Mouse (Mus musculus): ENCODE data around the gene Sfxn3. TPM values are rescaled to one million over a fixed set of nuclear protein-coding genes. Genes with fewer than 3 reads are reported as not detected.

Sfxn3 gene
- polyA plus RNA-seq, 1 experiment from 2014 or later = 29.0 TPM

DNA sequence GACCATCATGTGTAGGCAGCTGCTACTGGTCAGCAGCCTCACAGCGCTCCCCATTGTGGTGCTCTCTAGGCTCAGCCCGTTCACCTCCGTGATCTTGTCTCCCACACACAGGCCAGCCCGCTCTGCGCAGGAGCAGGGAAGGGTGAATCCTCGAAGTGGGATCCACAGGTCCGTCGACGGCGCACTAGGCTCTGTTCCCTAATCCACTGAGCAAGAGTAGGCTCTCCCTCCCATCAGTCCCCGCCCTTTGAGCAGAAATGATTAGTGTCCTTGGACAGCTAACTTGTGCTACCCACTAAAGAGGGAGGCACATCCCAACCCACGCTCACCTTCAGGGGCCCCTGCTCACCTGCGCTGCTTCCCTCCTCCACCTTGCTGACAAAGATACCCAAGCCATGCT is 7.1 kb upstream of the Sfxn3 start:
- H3K4me3 ChIP-seq (replicated peaks; ENCODE audit: low read depth, low read length) = no peak overlapping the region
- H3K36me3 ChIP-seq (ENCODE audit: insufficient read depth, low read length) = no peaks in the 10 kb centered on the region
- ATAC-seq (replicated peaks; ENCODE audit: low FRiP score, low read depth) = no peak
- 42% methylated on average over 13 of the region's 13 CpGs for WGBS
- no peak for DNase-seq (ENCODE audit: low spot score)
- TF ChIP-seq CTCF (IDR thresholded peaks at IDR 0.05; ENCODE audit: low read depth) = no peak
- H3K9me3 ChIP-seq (replicated peaks; ENCODE audit: low read length) = no peaks in the 10 kb centered on the region
- no peak overlapping the region for H3K27ac ChIP-seq
- H3K4me2 ChIP-seq (ENCODE audit: low read length) = no peak overlapping the region
- H3K27me3 ChIP-seq (ENCODE audit: insufficient read depth, low read length) = 0 out of 2 replicates have a peak, but pooled peaks cover 4% of the 10 kb centered on the region
- H3K4me1 ChIP-seq (replicated peaks; ENCODE audit: insufficient read depth, low read length) = no peaks in the 10 kb centered on the region
- no peak overlapping the region for H3K9ac ChIP-seq (ENCODE audit: low read depth, low read length)

DNA sequence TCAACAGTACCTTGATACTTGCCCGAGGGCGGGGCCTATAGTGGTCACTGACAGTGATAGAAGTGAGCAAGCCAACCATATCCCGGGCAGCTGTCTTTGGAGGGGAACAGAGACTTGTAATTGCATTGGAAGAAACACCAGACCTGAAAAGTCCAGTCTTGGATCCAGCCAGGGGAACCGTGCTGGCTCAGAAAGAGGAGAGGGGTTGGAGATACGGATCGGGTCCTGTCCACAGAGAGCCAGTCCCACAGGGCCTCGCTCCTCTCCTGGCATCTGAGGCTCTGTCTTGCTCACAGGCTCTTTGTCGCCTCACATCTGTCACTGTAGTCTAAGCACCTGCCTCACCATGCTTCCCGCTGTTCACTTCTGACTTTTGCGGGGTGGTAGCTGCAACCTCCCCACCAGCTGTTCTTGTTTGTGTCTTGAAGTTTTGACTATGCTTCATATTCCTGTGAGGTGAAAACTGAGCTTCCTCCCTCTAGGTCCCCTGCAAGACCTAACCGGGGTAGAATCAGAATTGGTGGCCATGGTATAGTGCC is 2.8 kb upstream of the Sfxn3 start:
- H3K27ac ChIP-seq = no peak overlapping the region
- no peak overlapping the region for H3K4me3 ChIP-seq (replicated peaks; ENCODE audit: low read depth, low read length)
- H3K9me3 ChIP-seq (replicated peaks; ENCODE audit: low read length) = no peaks in the 10 kb centered on the region
- H3K36me3 ChIP-seq (ENCODE audit: insufficient read depth, low read length) = 0 out of 2 replicates have a peak, but pooled peaks cover 2% of the 10 kb centered on the region
- ATAC-seq (replicated peaks; ENCODE audit: low FRiP score, low read depth) (no peak), DNase-seq (ENCODE audit: low spot score) (no peak)
- H3K4me2 ChIP-seq (ENCODE audit: low read length) = no peak overlapping the region
- 0 out of 2 replicates have a peak, but pooled peaks cover 4% of the 10 kb centered on the region for H3K27me3 ChIP-seq (ENCODE audit: insufficient read depth, low read length)
- 44% methylated on average over 11 of the region's 11 CpGs for WGBS
- TF ChIP-seq CTCF (IDR thresholded peaks at IDR 0.05; ENCODE audit: low read depth) = no peak
- H3K4me1 ChIP-seq (replicated peaks; ENCODE audit: insufficient read depth, low read length) = peaks cover 14% of the 10 kb centered on the region
- H3K9ac ChIP-seq (ENCODE audit: low read depth, low read length) = no peak overlapping the region

DNA sequence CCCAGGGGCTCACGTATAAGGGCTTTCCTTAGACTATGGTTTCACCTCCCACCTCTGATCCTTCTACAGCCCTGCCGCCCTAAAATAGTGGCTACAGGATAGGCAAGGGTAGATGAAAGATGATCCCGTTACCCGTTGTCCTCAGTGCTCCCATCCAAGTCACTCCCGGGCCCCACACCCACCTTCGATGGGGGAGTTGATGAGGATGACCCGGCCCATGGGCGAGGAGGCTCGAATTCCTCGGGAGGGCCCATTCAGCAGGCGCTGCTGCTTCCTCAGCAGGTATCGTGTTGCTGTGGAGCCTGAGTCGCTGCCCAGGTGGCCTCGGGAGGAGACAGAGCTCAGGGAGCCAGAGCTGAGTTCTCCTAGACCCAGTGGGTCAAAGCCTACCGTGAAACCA is 2.1 kb upstream of the Sfxn3 start:
- Histone ChIP-seq H3K27ac (no peak overlapping the region), H3K36me3 (ENCODE audit: insufficient read depth, low read length) (0 out of 2 replicates have a peak, but pooled peaks cover 6% of the 10 kb centered on the region), H3K27me3 (ENCODE audit: insufficient read depth, low read length) (0 out of 2 replicates have a peak, but pooled peaks cover 4% of the 10 kb centered on the region), H3K4me1 (replicated peaks; ENCODE audit: insufficient read depth, low read length) (peaks cover 14% of the 10 kb centered on the region), H3K4me3 (replicated peaks; ENCODE audit: low read depth, low read length) (no peak overlapping the region), H3K4me2 (ENCODE audit: low read length) (no peak overlapping the region), H3K9ac (ENCODE audit: low read depth, low read length) (no peak overlapping the region), H3K9me3 (replicated peaks; ENCODE audit: low read length) (no peaks in the 10 kb centered on the region)
- peak; percentile 68 for DNase-seq (ENCODE audit: low spot score)
- no peak for ATAC-seq (replicated peaks; ENCODE audit: low FRiP score, low read depth)
- no peak for TF ChIP-seq CTCF (IDR thresholded peaks at IDR 0.05; ENCODE audit: low read depth)
- 23% methylated on average over 15 of the region's 15 CpGs for WGBS

DNA sequence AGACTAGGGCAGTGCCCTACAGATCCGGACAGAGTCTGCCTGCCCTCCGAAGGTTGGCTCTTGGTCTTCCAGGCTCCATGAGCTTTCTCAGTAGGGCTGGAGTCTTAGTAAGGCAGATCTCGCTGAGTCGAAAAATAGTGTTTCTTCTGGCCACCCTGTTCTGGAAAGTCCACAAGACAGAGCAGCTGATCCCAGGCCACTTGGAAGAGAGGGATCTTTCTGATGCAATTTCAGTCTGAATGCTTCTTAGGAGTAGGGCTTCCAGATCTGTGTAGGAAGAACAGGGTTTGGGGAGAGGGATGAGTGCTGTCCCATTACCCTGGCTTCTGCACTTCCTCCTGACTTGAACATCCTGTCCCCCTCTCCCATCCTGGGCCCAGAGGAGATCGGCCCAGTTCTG is 1.7 kb upstream of the Sfxn3 start, which contains the start of gene Pdzd7:
Gene Pdzd7 (minus strand): TSS at position 67 of the 400 bp plus-strand sequence.
- no peak for TF ChIP-seq CTCF (IDR thresholded peaks at IDR 0.05; ENCODE audit: low read depth)
- Histone ChIP-seq H3K27me3 (ENCODE audit: insufficient read depth, low read length) (0 out of 2 replicates have a peak, but pooled peaks cover 4% of the 10 kb centered on the region), H3K4me1 (replicated peaks; ENCODE audit: insufficient read depth, low read length) (peaks cover 14% of the 10 kb centered on the region), H3K9me3 (replicated peaks; ENCODE audit: low read length) (no peaks in the 10 kb centered on the region), H3K27ac (no peak within 1 kb of the TSS), H3K9ac (ENCODE audit: low read depth, low read length) (no peak within 1 kb of the TSS), H3K36me3 (ENCODE audit: insufficient read depth, low read length) (0 out of 2 replicates have a peak, but pooled peaks cover 6% of the 10 kb centered on the region), H3K4me3 (replicated peaks; ENCODE audit: low read depth, low read length) (peak within 1 kb of the TSS; percentile 52), H3K4me2 (ENCODE audit: low read length) (peak within 1 kb of the TSS; percentile 91)
- WGBS = 65% methylated on average over 5 of the region's 5 CpGs
- DNase-seq (ENCODE audit: low spot score) (no peak), ATAC-seq (replicated peaks; ENCODE audit: low FRiP score, low read depth) (no peak)

DNA sequence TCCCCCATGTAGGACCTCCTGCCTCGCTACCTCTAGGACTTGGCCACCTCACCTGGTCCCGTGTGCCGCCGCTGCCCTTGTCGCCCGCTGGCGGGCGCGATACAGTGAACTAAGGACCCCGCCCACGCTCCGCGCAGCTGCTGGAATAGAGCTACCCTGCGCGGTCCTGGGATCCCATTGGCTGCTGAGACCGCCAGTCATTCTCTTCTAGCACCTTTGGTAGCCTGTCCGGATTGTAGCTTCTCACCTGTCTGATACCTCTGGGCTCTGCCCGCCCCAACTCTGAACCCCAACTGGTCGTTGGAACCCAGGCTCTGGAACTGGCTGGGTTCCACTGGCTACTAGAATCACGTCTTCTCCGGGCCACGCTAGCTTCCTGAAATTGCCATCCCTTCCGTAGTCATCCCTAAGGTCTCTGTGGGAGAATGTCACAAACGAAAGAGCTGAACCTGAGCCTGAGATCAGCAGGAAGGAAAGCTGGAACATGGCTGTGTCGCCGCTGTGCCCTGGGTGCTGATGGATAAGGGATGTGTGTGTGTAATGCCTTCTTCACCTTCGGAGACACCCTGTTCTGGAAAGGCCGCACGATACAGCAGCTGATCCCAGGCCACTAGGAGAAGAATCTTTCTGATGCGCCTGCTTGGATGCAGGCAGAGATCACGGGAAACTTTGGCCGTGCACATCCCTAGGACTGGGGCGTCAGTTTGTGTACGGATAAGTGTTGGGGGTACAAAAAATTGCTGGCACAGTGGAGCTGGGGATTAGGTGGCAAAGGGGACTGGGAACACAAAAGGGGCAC is 581 bp upstream of the Sfxn3 start:
- TF ChIP-seq CTCF (IDR thresholded peaks at IDR 0.05; ENCODE audit: low read depth) = peak; percentile 24; the same call in 1 of the 2 replicates
- DNase-seq (ENCODE audit: low spot score) (peak; percentile 84), ATAC-seq (replicated peaks; ENCODE audit: low FRiP score, low read depth) (peak; percentile 41; the same call in 1 of the 2 replicates)
- Histone ChIP-seq H3K4me3 (replicated peaks; ENCODE audit: low read depth, low read length) (peak overlapping the region; percentile 52), H3K4me2 (ENCODE audit: low read length) (peak overlapping the region; percentile 91), H3K36me3 (ENCODE audit: insufficient read depth, low read length) (0 out of 2 replicates have a peak, but pooled peaks cover 6% of the 10 kb centered on the region), H3K9me3 (replicated peaks; ENCODE audit: low read length) (no peaks in the 10 kb centered on the region), H3K9ac (ENCODE audit: low read depth, low read length) (peak overlapping the region; percentile 64; the same call in 1 of the 2 replicates), H3K27me3 (ENCODE audit: insufficient read depth, low read length) (0 out of 2 replicates have a peak, but pooled peaks cover 4% of the 10 kb centered on the region), H3K27ac (peak overlapping the region; percentile 93), H3K4me1 (replicated peaks; ENCODE audit: insufficient read depth, low read length) (peaks cover 14% of the 10 kb centered on the region)
- 1% methylated on average over 34 of the region's 34 CpGs for WGBS

DNA sequence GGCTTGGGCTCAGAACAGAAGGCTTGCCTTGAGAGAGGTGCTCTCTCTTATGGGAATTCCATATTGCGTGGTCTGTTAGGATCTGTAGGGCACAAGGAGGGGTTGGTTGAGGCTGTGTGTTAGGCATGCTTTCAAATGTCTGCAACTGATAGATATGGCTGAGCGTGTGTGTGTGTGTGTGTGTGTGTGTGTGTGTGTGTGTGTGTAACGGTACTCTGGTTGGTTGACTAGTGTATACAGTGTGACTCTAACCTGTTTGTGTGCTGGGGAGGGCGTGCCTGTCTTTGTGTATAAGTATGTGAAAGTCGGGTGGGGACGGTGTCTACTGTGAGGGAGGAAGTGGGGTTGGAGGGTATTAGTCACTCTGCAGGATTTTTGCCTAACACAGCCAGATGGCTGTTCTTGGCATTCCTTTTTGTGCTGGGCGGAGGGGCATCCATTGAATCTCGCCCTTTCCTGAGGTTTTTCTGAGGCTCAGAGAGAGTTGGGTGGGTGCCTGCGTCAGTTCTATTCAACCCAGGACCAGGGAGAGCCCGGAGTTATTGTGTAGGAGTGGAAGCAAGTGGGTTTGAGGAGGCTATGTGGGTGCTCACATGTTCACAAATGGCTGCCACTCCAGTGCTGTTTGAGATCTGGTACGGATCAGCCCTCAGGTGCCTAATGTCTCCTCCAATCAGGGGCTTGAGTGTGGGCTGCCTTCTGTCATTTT is 786 bp downstream of the Sfxn3 start:
- Histone ChIP-seq H3K27ac (peak overlapping the region; percentile 93), H3K4me1 (replicated peaks; ENCODE audit: insufficient read depth, low read length) (peaks cover 14% of the 10 kb centered on the region), H3K27me3 (ENCODE audit: insufficient read depth, low read length) (0 out of 2 replicates have a peak, but pooled peaks cover 4% of the 10 kb centered on the region), H3K4me3 (replicated peaks; ENCODE audit: low read depth, low read length) (peak overlapping the region; percentile 52), H3K9ac (ENCODE audit: low read depth, low read length) (peak overlapping the region; percentile 64), H3K36me3 (ENCODE audit: insufficient read depth, low read length) (peaks cover 18% of the 10 kb centered on the region; the same call in 1 of the 2 replicates), H3K9me3 (replicated peaks; ENCODE audit: low read length) (no peaks in the 10 kb centered on the region), H3K4me2 (ENCODE audit: low read length) (peak overlapping the region; percentile 91)
- ATAC-seq (replicated peaks; ENCODE audit: low FRiP score, low read depth) = peak; percentile 47
- DNase-seq (ENCODE audit: low spot score) = peak; percentile 78
- 22% methylated on average over 11 of the region's 11 CpGs for WGBS
- no peak for TF ChIP-seq CTCF (IDR thresholded peaks at IDR 0.05; ENCODE audit: low read depth)

All from kidney, postnatal 0 days (tissue).